ENCODE assay signal across 22 mouse cellular contexts in the genomic region with DNA sequence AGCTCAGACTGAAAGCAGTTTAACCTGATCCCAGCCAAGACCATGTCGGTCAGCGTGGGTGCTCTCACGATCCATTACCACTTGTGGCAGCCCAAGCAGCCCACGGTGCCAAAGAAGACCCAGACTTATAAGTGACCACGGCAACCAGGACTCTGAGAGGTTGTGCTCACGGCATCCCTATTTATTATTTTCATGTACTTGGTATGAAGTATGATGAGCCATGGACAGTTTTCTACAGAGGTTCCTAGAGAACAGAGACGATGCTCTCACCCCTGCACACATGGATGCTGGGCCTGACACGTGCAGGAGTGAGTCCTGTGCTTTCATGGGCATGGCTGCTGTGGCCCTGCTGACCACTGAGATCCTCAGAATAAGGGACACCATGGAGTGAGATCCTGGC.
DNase-seq lines count a peak whose midpoint lies in the region; ATAC-seq and TF ChIP-seq lines count a peak whose summit lies in the region.
"Had no signal": no experiment of that assay in that cellular context is flagged by ENCODE, and none has a peak within 500 bp of the region (broad histone marks: within the 10 kb centered on the region; RNA-seq: fewer than 3 reads in every experiment).

No protein-coding gene starts in this region.

- intact Hi-C loops in heart, adult 2 months (cut with DNase I) = no loop called here

- H3K27me3 ChIP-seq in heart, adult 2 months (ENCODE audit: control insufficient read depth, insufficient read depth, low read length) = no peaks in the 10 kb centered on the region
- no peaks in the 10 kb centered on the region for H3K27me3 ChIP-seq in midbrain, embryonic 11.5 days (ENCODE audit: control insufficient read depth, insufficient read depth, low read length)
- no peaks in the 10 kb centered on the region for H3K27me3 ChIP-seq in midbrain, embryonic 14.5 days (ENCODE audit: control insufficient read depth, insufficient read depth, low read length)
- H3K27me3 ChIP-seq: CH12.LX, Patski had no signal

- ATAC-seq in midbrain, embryonic 11.5 days (ENCODE audit: low FRiP score) = no peak
- no peak for ATAC-seq in midbrain, embryonic 14.5 days (ENCODE audit: low FRiP score, low TSS enrichment)
- ATAC-seq: activated CD4-positive, CD25-positive, alpha-beta regulatory T cell, adult 4 months; CD4-positive, CD25-positive, alpha-beta regulatory T cell, adult 4 months; Patski had no signal

- 92% methylated on average over 8 of the region's 8 CpGs for WGBS in heart, adult 2 months
- 94% methylated on average over 8 of the region's 8 CpGs for WGBS in midbrain, embryonic 11.5 days
- WGBS in midbrain, embryonic 14.5 days = 91% methylated on average over 8 of the region's 8 CpGs

- no peaks in the 10 kb centered on the region for H3K4me1 ChIP-seq in heart, adult 2 months (ENCODE audit: control insufficient read depth, insufficient read depth, low read length)
- no peaks in the 10 kb centered on the region; the same call in 1 of the 2 replicates for H3K4me1 ChIP-seq in midbrain, embryonic 11.5 days (ENCODE audit: control insufficient read depth, insufficient read depth, low read length)
- peaks cover 5% of the 10 kb centered on the region for H3K4me1 ChIP-seq in midbrain, embryonic 14.5 days (ENCODE audit: control insufficient read depth, insufficient read depth, low read length)
- peaks cover 13% of the 10 kb centered on the region for H3K4me1 ChIP-seq in bone marrow macrophage, adult 2 months (ENCODE audit: control insufficient read depth, insufficient read depth, low read length)

- TF ChIP-seq CTCF in heart, adult 2 months (IDR thresholded peaks at IDR 0.05) = no peak
- no peak for TF ChIP-seq CTCF in bone marrow macrophage, adult 2 months (IDR thresholded peaks at IDR 0.05; ENCODE audit: low read depth, low read length)

- no peaks in the 10 kb centered on the region for H3K36me3 ChIP-seq in heart, adult 2 months (ENCODE audit: control insufficient read depth, insufficient read depth, low read length)
- no peaks in the 10 kb centered on the region; the same call in 1 of the 2 replicates for H3K36me3 ChIP-seq in midbrain, embryonic 11.5 days (ENCODE audit: control insufficient read depth, insufficient read depth, low read length)
- no peaks in the 10 kb centered on the region for H3K36me3 ChIP-seq in midbrain, embryonic 14.5 days (ENCODE audit: control insufficient read depth, insufficient read depth, low read length)

- no peak for TF ChIP-seq EP300 in heart, adult 2 months (IDR thresholded peaks at IDR 0.05; ENCODE audit: insufficient read depth, low read depth, low read length)

- H3K4me2 ChIP-seq in midbrain, embryonic 11.5 days = no peak overlapping the region
- no peak overlapping the region for H3K4me2 ChIP-seq in midbrain, embryonic 14.5 days (ENCODE audit: low read length)

- H3K9me3 ChIP-seq in midbrain, embryonic 11.5 days (ENCODE audit: control insufficient read depth, low read length) = no peaks in the 10 kb centered on the region
- peaks cover 13% of the 10 kb centered on the region; the same call in 1 of the 2 replicates for H3K9me3 ChIP-seq in midbrain, embryonic 14.5 days (ENCODE audit: control insufficient read depth, low read length)
- H3K9me3 ChIP-seq: G1E had no signal

- H3K9ac ChIP-seq in heart, adult 2 months (ENCODE audit: low read depth, low read length) = no peak overlapping the region
- H3K9ac ChIP-seq in midbrain, embryonic 11.5 days (ENCODE audit: low read length) = no peak overlapping the region
- no peak overlapping the region for H3K9ac ChIP-seq in midbrain, embryonic 14.5 days (replicated peaks; ENCODE audit: low read length)

- no peak overlapping the region for H3K4me3 ChIP-seq in heart, adult 2 months
- H3K4me3 ChIP-seq in midbrain, embryonic 11.5 days (ENCODE audit: low read depth, low read length) = no peak overlapping the region
- H3K4me3 ChIP-seq in midbrain, embryonic 14.5 days (replicated peaks; ENCODE audit: low read depth, low read length) = no peak overlapping the region
- H3K4me3 ChIP-seq in bone marrow macrophage, adult 2 months (ENCODE audit: insufficient read depth, low read length) = no peak overlapping the region

- no peaks in the 10 kb centered on the region for H3K79me2 ChIP-seq in heart, adult 2 months (replicated peaks; ENCODE audit: control insufficient read depth, insufficient read depth, low read length)

- no peak for TF ChIP-seq POLR2A in heart, adult 2 months (IDR thresholded peaks at IDR 0.05; ENCODE audit: insufficient read depth, low read depth, low read length)
- TF ChIP-seq POLR2A in bone marrow macrophage, adult 2 months (IDR thresholded peaks at IDR 0.05; ENCODE audit: borderline replicate concordance, low read depth, low read length) = no peak

- no peak overlapping the region for H3K27ac ChIP-seq in heart, adult 2 months
- no peak overlapping the region for H3K27ac ChIP-seq in midbrain, embryonic 11.5 days (ENCODE audit: low read depth, low read length)
- H3K27ac ChIP-seq in midbrain, embryonic 14.5 days (replicated peaks; ENCODE audit: low read depth, low read length) = no peak overlapping the region
- H3K27ac ChIP-seq in bone marrow macrophage, adult 2 months (ENCODE audit: insufficient read depth, low read depth, low read length) = peak overlapping the region; percentile 76; the same call in 1 of the 2 replicates

- DNase-seq in heart, adult 11 months = peak; percentile 71
- no peak for DNase-seq in heart, adult 2 months
- peak; percentile 67 for DNase-seq in midbrain, embryonic 11.5 days (ENCODE audit: low spot score, missing footprints)
- DNase-seq in midbrain, embryonic 14.5 days = no peak
- DNase-seq in urinary bladder, postnatal 10 days (ENCODE audit: low spot score) = no peak
- DNase-seq: adrenal gland, adult 2 months; adrenal gland, adult 8-10 months; adrenal gland, postnatal 10 days; adrenal gland, postnatal 14 days; adrenal gland, postnatal 25 days; adrenal gland, postnatal 36 days; B cell, adult 2 months; cerebellum, adult 11 months; cerebellum, adult 11-12 months; cerebellum, adult 18-20 months; cerebellum, adult 2 months had no signal

Comparison
In these comparisons a context has a peak if more than half of its experiments do, and no peak if none do; other contexts are left out.
1. DNase-seq: peak in heart, adult 11 months (single experiment) and midbrain, embryonic 11.5 days (single experiment); none in heart, adult 2 months (0 of 2), midbrain, embryonic 14.5 days (single experiment) and urinary bladder, postnatal 10 days (single experiment).